Mouse (Mus musculus): ENCODE data around the gene Ppp5c. TPM values are rescaled to one million over a fixed set of nuclear protein-coding genes. Genes with fewer than 3 reads are reported as not detected.

The Ppp5c gene
- 126 and 135 TPM in 2 replicates for polyA plus RNA-seq (2015; fragmentation: Nextera tagmentation; extraction: Ambion mirVana)

GRCm38 (mm10) chr7:17027588-17028343 is at the start of gene Ppp5c:
Gene Ppp5c, minus strand, starts transcription at chr7:17027924.

GRCm38 (mm10) chr7:17073904-17074615 is 46.3 kb upstream of the Ppp5c start, which contains the start of gene Psg16:
Gene Psg16, plus strand, starts transcription at chr7:17074040.

DNA sequence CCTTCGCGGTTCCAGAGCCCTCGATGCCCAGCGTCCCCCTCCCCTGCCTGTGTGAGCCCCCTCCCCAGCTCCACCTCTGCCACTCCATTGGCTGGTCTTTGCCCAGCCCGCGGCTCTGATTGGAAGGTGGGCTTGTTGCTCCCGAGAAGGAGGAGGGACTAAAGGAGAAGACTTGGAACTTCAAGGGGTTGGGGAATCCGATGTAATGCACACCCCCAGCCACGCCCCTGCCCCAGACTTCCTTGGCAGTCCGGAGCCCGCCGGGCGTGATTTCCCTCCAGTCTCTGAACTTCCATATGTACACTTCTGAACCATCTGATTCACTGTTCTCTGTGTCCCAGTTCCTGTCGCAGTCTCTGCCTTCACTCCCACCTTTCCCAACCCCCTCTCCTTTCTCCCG is 34.7 kb upstream of the Ppp5c start, which contains the start of gene Hif3a:
Hif3a (minus strand) TSS at position 39 of the 400 bp plus-strand sequence.

GRCm38 (mm10) chr7:16992451-16992807 is 35.3 kb downstream of the Ppp5c start, which contains the start of gene Ccdc8:
Gene Ccdc8, plus strand, starts transcription at chr7:16992708.

DNA sequence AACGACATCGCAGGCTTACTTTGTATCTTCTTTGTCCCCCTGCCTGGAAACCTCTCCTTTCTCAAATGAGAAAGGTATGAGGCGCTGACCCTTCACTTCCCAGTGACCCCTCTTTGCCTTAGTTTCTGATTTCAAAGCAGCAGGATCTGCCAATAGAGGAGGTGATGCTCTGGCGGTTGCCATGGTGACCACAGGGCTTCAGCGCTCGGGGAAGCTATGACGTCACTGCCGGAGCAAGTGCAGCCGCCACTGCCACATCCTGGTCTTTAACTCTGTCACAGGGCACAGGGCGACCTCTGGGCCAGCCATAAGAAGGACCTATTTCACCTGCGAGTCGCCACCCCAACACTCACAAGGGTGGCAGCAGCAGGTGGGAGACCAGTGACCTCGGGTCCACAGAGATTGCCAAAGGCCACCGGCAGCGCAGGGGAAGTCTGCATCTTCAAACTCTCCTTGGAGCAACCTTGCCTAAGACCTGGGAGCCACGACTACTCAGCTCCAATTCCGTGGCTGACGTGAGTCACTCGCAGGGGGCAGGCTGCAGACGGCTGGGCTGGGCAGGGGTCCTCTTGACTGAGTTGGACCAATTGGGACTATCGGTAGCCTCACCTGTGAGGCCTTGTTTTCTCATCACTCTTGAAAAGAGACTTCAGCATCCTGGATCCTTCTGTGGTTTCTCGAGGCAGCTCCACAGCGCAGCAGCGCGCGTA is 44.7 kb downstream of the Ppp5c start, which contains the start of gene Gm42372:
Gm42372 (plus strand) TSS at position 228 of the 710 bp plus-strand sequence.

DNA sequence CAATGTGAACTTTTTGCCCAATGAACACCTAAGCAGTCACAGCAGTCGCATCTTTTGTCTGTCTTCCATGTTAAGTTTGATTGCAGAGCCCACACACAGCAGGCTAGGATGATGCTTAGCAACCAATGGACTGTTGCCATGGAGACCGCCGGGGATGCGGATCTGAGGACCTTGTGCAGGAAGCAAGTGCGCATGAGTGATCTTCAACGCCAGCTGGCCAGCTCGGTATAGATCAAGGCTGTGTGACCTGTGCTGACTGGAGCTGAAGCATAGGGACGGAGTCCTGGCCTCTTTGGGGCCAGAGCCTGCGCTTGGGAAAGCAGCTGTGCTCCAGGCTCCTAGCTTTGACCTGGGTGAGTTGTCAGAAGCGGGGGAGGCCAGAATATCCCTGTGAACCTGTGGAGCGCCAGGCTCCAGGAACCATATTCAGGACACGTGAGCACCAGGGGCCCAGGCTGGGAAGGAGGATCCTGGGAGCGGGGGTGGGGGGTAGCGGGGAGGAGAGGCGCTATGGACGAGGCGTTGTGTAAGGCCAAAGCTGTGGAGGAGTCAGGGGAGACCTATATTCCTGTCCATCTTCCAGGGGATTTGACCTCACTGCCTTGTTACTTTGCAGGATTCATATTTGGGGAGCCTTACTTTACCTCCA is 68.1 kb downstream of the Ppp5c start, which contains the start of gene Pnmal1:
Pnmal1 (plus strand) TSS at position 141 of the 649 bp plus-strand sequence.

Other genes starting within 250 kb of the Ppp5c start
- gene Slc1a5, start 246.6 kb downstream of the Ppp5c start, polyA plus RNA-seq (2015; fragmentation: Nextera tagmentation; extraction: Ambion mirVana) = 8.7 and 10.1 TPM in 2 replicates
- 121 and 149 TPM in 2 replicates for gene Strn4, start 212.0 kb downstream of the Ppp5c start, polyA plus RNA-seq (2015; fragmentation: Nextera tagmentation; extraction: Ambion mirVana)
- 43.6 and 49.7 TPM in 2 replicates for gene Fkrp, start 211.2 kb downstream of the Ppp5c start, polyA plus RNA-seq (2015; fragmentation: Nextera tagmentation; extraction: Ambion mirVana)
- 5.4 and 6.6 TPM in 2 replicates for gene Prkd2, start 185.0 kb downstream of the Ppp5c start, polyA plus RNA-seq (2015; fragmentation: Nextera tagmentation; extraction: Ambion mirVana)
- gene Dact3, start 152.6 kb downstream of the Ppp5c start, polyA plus RNA-seq (2015; fragmentation: Nextera tagmentation; extraction: Ambion mirVana) = 11.2 and 15.7 TPM in 2 replicates
- 1.5 and 1.8 TPM in 2 replicates for gene Gng8, start 136.1 kb downstream of the Ppp5c start, polyA plus RNA-seq (2015; fragmentation: Nextera tagmentation; extraction: Ambion mirVana)
- 0.37 TPM in 1 of 2 replicates, not detected in the other for gene Ptgir, start 121.4 kb downstream of the Ppp5c start, polyA plus RNA-seq (2015; fragmentation: Nextera tagmentation; extraction: Ambion mirVana)
- gene Calm3, start 103.8 kb downstream of the Ppp5c start, polyA plus RNA-seq (2015; fragmentation: Nextera tagmentation; extraction: Ambion mirVana) = 389 and 426 TPM in 2 replicates
- gene Pnmal2, start 83.2 kb downstream of the Ppp5c start, polyA plus RNA-seq (2015; fragmentation: Nextera tagmentation; extraction: Ambion mirVana) = 148 and 154 TPM in 2 replicates
- 40.6 and 46.3 TPM in 2 replicates for gene Pnmal1, start 68.2 kb downstream of the Ppp5c start, polyA plus RNA-seq (2015; fragmentation: Nextera tagmentation; extraction: Ambion mirVana)
- 10.7 and 12.8 TPM in 2 replicates for gene Gm42372, start 44.8 kb downstream of the Ppp5c start, polyA plus RNA-seq (2015; fragmentation: Nextera tagmentation; extraction: Ambion mirVana)
- gene Ccdc8, start 35.2 kb downstream of the Ppp5c start, polyA plus RNA-seq (2015; fragmentation: Nextera tagmentation; extraction: Ambion mirVana) = 2.6 and 3.3 TPM in 2 replicates
- gene Hif3a, start 34.5 kb upstream of the Ppp5c start, polyA plus RNA-seq (2015; fragmentation: Nextera tagmentation; extraction: Ambion mirVana) = 3.0 and 4.4 TPM in 2 replicates
- gene Psg16, start 46.1 kb upstream of the Ppp5c start, polyA plus RNA-seq (2015; fragmentation: Nextera tagmentation; extraction: Ambion mirVana) = 3.8 and 4.6 TPM in 2 replicates
- gene Ceacam3, start 122.4 kb upstream of the Ppp5c start, polyA plus RNA-seq (2015; fragmentation: Nextera tagmentation; extraction: Ambion mirVana) = not detected in 2 replicates
- gene Psg29, start 175.6 kb upstream of the Ppp5c start, polyA plus RNA-seq (2015; fragmentation: Nextera tagmentation; extraction: Ambion mirVana) = not detected in 2 replicates

All from neural tube, postnatal 0 days (tissue).